Mouse (Mus musculus) megakaryocyte, embryonic 14.5 days (primary cell): ENCODE data around the gene Lzts2.

Source experiments
- FLI1 ChIP-seq: IDR thresholded peaks from 2 replicates; pipeline ENCODE4 v1.6.1; 2012; ENCODE audit warnings: low read length, inconsistent platforms, mixed read lengths
- GATA1 ChIP-seq: IDR thresholded peaks from 3 replicates; pipeline ENCODE4 v1.6.1; 2012; ENCODE audit warnings: mixed read lengths, low read length, inconsistent platforms, borderline replicate concordance

GRCm38 (mm10) chr19:45016341-45017215 lies 2.4 kb downstream of the Lzts2 start:
- TF ChIP-seq FLI1 (no peak), GATA1 (no peak)
